Mouse (Mus musculus) kidney, postnatal 0 days (tissue): ENCODE results near the gene Bmp3. TPM values are rescaled to one million over a fixed set of nuclear protein-coding genes. Genes with fewer than 3 reads are reported as not detected.
A peak's percentile ranks its signal among the peaks of the same experiment; 100 is the strongest.

ENCODE experiments used
- ATAC-seq: fragments of 200-750 bp; cut with Nextera tagmentation; replicated peaks from 2 replicates; pipeline ENCODE4 v1.8.0; 2017; ENCODE audit warnings: low read depth, moderate number of reproducible peaks, moderate TSS enrichment, moderate library complexity; ENCODE audit not compliant: low FRiP score
- DNase-seq: peaks from one replicate; pipeline ENCODE4 v3.0.0-alpha.2; 2016; ENCODE audit warnings: low spot score
- H3K27ac ChIP-seq: fragments of 300-500 bp; sonication (generic); 2 replicates; pipeline ENCODE4 v1.5.1; 2014; ENCODE audit warnings: mild to moderate bottlenecking
- H3K27me3 ChIP-seq: fragments of 300-500 bp; sonication (generic); 2 replicates; pipeline ENCODE4 v1.6.1; 2014; ENCODE audit warnings: low read length, mixed read lengths; ENCODE audit not compliant: insufficient read depth
- H3K36me3 ChIP-seq: fragments of 300-500 bp; sonication (generic); 2 replicates; pipeline ENCODE4 v1.6.1; 2014; ENCODE audit warnings: low read length, mixed read lengths; ENCODE audit not compliant: insufficient read depth
- H3K4me1 ChIP-seq: fragments of 300-500 bp; sonication (generic); replicated peaks from 2 replicates; pipeline ENCODE4 v1.6.1; 2014; ENCODE audit warnings: antibody characterized with exemption, low read length, mixed read lengths; ENCODE audit not compliant: insufficient read depth
- H3K4me2 ChIP-seq: fragments of 300-500 bp; sonication (generic); 2 replicates; pipeline ENCODE4 v1.6.1; 2014; ENCODE audit warnings: mild to moderate bottlenecking, low read length, moderate library complexity, mixed read lengths
- H3K4me3 ChIP-seq: fragments of 300-500 bp; sonication (generic); replicated peaks from 2 replicates; pipeline ENCODE4 v1.5.1; 2014; ENCODE audit warnings: low read depth, low read length
- H3K9ac ChIP-seq: fragments of 300-500 bp; sonication (generic); 2 replicates; pipeline ENCODE4 v1.6.1; 2014; ENCODE audit warnings: low read depth, low read length
- H3K9me3 ChIP-seq: fragments of 300-500 bp; sonication (generic); replicated peaks from 2 replicates; pipeline ENCODE4 v1.6.1; 2016; ENCODE audit warnings: low read length, inconsistent platforms, mixed read lengths
- CTCF ChIP-seq: IDR thresholded peaks from 2 replicates; pipeline ENCODE4 v1.5.1; 2016; ENCODE audit warnings: antibody characterized with exemption, low read depth, mild to moderate bottlenecking, moderate library complexity
- WGBS: fragments of 180-500 bp; shearing (Covaris S2); extraction: QIAGEN DNeasy Blood & Tissue Kit; methylation state at CpG from one replicate; pipeline ENCODE4 v1.1.7; 2014; 5-methylcytosine and 5-hydroxymethylcytosine counted together
- polyA plus RNA-seq: library from polyadenylated mRNA; unstranded; fragments of >200 nt; fragmentation: Nextera tagmentation; extraction: Ambion mirVana; gene quantifications from 2 replicates; pipeline ENCODE4 v1.2.1, GENCODE M21; 2015

Bmp3 gene
- polyA plus RNA-seq, 1 experiment from 2014 or later: 8.5 TPM

- no peaks in the 10 kb centered on the region for H3K27me3 ChIP-seq
- DNase-seq: no peak
- H3K4me1 ChIP-seq: no peaks in the 10 kb centered on the region
- H3K9me3 ChIP-seq: no peaks in the 10 kb centered on the region
- H3K9ac ChIP-seq: no peak overlapping the region
- no peak overlapping the region for H3K27ac ChIP-seq
- WGBS: 73% methylated on average over 9 of the region's 9 CpGs
- no peak for TF ChIP-seq CTCF
- no peaks in the 10 kb centered on the region for H3K36me3 ChIP-seq
- no peak for ATAC-seq
- H3K4me3 ChIP-seq: no peak overlapping the region
- no peak overlapping the region for H3K4me2 ChIP-seq
Observed at GRCm38 (mm10) chr5:98833760-98834159, 20.5 kb upstream of the Bmp3 start.

GRCm38 (mm10) chr5:98834300-98834699 lies 19.9 kb upstream of the Bmp3 start:
- Histone ChIP-seq H3K9me3 (no peaks in the 10 kb centered on the region), H3K4me2 (no peak overlapping the region), H3K9ac (no peak overlapping the region), H3K4me1 (no peaks in the 10 kb centered on the region), H3K27ac (no peak overlapping the region), H3K27me3 (no peaks in the 10 kb centered on the region), H3K36me3 (no peaks in the 10 kb centered on the region), H3K4me3 (no peak overlapping the region)
- TF ChIP-seq CTCF: no peak
- ATAC-seq (no peak), DNase-seq (no peak)
- 89% methylated on average over 6 of the region's 6 CpGs for WGBS

- Histone ChIP-seq H3K4me1 (no peaks in the 10 kb centered on the region), H3K27ac (no peak overlapping the region), H3K27me3 (no peaks in the 10 kb centered on the region), H3K36me3 (no peaks in the 10 kb centered on the region), H3K9me3 (no peaks in the 10 kb centered on the region), H3K9ac (no peak overlapping the region), H3K4me2 (no peak overlapping the region), H3K4me3 (no peak overlapping the region)
- TF ChIP-seq CTCF: no peak
- ATAC-seq (no peak), DNase-seq (no peak)
- 51% methylated on average over 7 of the region's 7 CpGs for WGBS
Observed at GRCm38 (mm10) chr5:98842600-98843310, 11.5 kb upstream of the Bmp3 start.

- H3K36me3 ChIP-seq: no peaks in the 10 kb centered on the region
- no peak overlapping the region for H3K27ac ChIP-seq
- H3K27me3 ChIP-seq: no peaks in the 10 kb centered on the region
- H3K4me3 ChIP-seq: no peak overlapping the region
- no peak for TF ChIP-seq CTCF
- H3K9me3 ChIP-seq: no peaks in the 10 kb centered on the region
- ATAC-seq (no peak), DNase-seq (no peak)
- 62% methylated on average over 1 of the region's 1 CpGs for WGBS
- no peaks in the 10 kb centered on the region for H3K4me1 ChIP-seq
- H3K9ac ChIP-seq: no peak overlapping the region
- no peak overlapping the region for H3K4me2 ChIP-seq
Observed at GRCm38 (mm10) chr5:98844664-98845063, 9.6 kb upstream of the Bmp3 start.

GRCm38 (mm10) chr5:98854627-98855564 lies 681 bp downstream of the Bmp3 start:
- Histone ChIP-seq H3K4me3 (peak overlapping the region; percentile 55), H3K27ac (peak overlapping the region; percentile 55), H3K9me3 (no peaks in the 10 kb centered on the region), H3K4me2 (peak overlapping the region; percentile 67), H3K9ac (peak overlapping the region; percentile 58), H3K36me3 (no peaks in the 10 kb centered on the region), H3K4me1 (peaks cover 6% of the 10 kb centered on the region; the same call in 1 of the 2 replicates), H3K27me3 (peaks cover 8% of the 10 kb centered on the region; the same call in 1 of the 2 replicates)
- peak; percentile 59 for DNase-seq
- peak; percentile 3; the same call in 1 of the 2 replicates for TF ChIP-seq CTCF
- WGBS: under 1% methylated on average over 73 of the region's 75 CpGs
- peak; percentile 72 for ATAC-seq

GRCm38 (mm10) chr5:98855741-98856140 lies 1.5 kb downstream of the Bmp3 start:
- WGBS: 8% methylated on average over 12 of the region's 12 CpGs
- ATAC-seq: no peak
- Histone ChIP-seq H3K9me3 (no peaks in the 10 kb centered on the region), H3K36me3 (no peaks in the 10 kb centered on the region), H3K9ac (peak overlapping the region; percentile 58), H3K4me1 (peaks cover 6% of the 10 kb centered on the region; the same call in 1 of the 2 replicates), H3K4me3 (peak overlapping the region; percentile 55), H3K27ac (0 out of 2 replicates have a peak overlapping the region, but pooled peaks have one; percentile 55), H3K27me3 (peaks cover 8% of the 10 kb centered on the region; the same call in 1 of the 2 replicates), H3K4me2 (peak overlapping the region; percentile 67)
- TF ChIP-seq CTCF: peak; percentile 33; the same call in 1 of the 2 replicates
- DNase-seq: no peak
